Mouse (Mus musculus) 416B (cell line): ENCODE measurements at regions not wholly inside any gene's neighbourhood (a gene's known extent, or its start where the extent isn't known, plus 50 kb on each side); places are given as distances from the start of the nearest gene placed in this dataset.

Experiments used
- DNase-seq: peaks from one replicate; pipeline ENCODE4 v3.0.0; 2011; ENCODE audit warnings: low read depth

GRCm38 (mm10) chr2:117710173-117710813, 367.5 kb upstream of the Rasgrp1 start:
- DNase-seq = no peak

- DNase-seq = no peak
These were observed 381.3 kb upstream of the Rasgrp1 start for GRCm38 (mm10) chr2:117724066-117724465.

DNA sequence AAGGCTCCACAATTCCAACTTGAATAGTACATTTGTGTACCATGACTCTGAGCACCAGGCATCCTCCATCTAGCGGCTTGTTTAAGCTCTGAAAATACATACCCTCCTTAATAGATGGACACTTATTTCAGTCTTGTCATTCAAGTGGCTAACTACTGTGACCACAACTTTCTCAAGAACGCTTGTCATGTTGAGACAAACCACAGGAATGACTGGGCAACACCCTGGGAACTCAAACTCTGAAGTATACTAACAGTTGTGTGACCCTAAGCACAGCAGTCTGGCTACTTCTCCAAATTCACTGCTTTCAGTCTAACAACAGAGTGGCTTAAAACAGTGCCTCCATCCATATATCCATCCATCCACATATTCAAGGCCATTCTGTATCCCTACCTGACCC, 380.4 kb upstream of the Thbs1 start:
- peak; percentile 22 for DNase-seq

DNA sequence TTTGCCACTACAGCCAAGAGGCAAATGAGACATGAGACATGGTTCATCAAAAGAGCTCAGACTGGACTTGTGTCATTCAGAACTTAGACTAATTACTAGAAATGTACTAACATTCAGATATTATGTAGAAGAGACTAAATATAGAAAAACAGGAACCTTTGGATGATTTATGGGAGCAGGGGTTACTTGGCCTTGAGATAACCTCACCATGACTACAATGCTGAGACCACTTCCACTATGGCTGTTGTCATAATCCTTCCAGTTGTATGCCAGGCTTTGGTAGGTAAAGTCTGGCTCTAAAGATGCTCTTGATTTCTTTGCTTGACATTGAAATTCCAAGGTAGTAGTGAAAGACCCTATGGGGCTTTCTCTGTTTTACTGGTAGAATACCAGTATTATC, 369.3 kb upstream of the Thbs1 start:
- no peak for DNase-seq

- DNase-seq = no peak
These were observed 367.8 kb upstream of the Thbs1 start for GRCm38 (mm10) chr2:117743901-117744300.

GRCm38 (mm10) chr2:117745767-117746166, 365.9 kb upstream of the Thbs1 start:
- no peak for DNase-seq

- no peak for DNase-seq
These were observed 364.5 kb upstream of the Thbs1 start for GRCm38 (mm10) chr2:117747136-117747535.

GRCm38 (mm10) chr2:117748892-117749291, 362.8 kb upstream of the Thbs1 start:
- DNase-seq = peak; percentile 42

DNA sequence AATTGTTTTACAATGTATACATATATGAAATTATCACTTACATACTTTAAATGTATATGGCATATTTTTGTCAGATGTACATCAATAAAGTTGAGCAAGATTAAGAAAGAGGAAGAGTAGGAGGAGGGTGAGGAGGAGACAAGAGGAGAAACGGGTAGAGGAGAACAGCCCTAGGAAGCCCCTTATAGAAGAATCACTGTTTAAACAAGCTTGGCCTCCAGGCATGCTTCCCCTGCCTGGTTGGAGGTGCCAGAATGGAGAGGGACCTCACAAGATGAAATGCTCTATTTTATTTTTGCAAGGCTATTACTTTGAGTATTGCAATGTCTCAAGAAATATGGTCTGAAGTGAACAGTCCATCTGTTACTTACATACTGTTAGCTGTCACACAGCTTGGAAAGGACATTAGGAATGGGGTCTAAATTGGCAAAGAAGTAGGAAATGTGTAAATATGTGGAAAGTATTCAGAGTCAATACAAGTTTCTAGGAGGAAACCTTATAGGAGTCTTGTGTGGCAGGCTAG, 352.1 kb upstream of the Thbs1 start:
- DNase-seq = no peak

- DNase-seq = no peak
These were observed 348.0 kb upstream of the Thbs1 start for GRCm38 (mm10) chr2:117763631-117764030.

GRCm38 (mm10) chr2:117765572-117765971, 346.1 kb upstream of the Thbs1 start:
- no peak for DNase-seq

DNA sequence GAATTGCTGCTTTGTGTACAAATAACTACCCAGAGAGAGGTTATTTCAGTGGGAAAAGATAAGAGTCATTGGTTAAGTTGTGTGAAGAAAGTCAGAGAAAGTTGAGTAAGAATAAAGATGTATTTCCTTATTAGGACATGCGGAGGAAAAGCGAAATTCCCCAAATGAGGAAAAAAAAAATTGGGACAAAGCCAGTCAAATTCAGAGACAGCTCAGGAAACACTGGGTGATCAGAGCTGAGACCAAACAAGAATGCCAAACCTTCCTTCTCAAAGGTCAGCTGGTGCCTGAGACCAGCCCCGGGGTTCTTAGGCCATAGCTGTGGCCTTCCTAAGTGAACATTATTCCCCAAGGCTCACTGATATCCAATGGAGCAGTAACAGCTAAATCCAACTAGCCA, 345.2 kb upstream of the Thbs1 start:
- no peak for DNase-seq

GRCm38 (mm10) chr2:117769402-117770114, 342.1 kb upstream of the Thbs1 start:
- no peak for DNase-seq

- no peak for DNase-seq
These were observed 341.6 kb upstream of the Thbs1 start for GRCm38 (mm10) chr2:117770115-117770485.

GRCm38 (mm10) chr2:117780287-117780686, 331.4 kb upstream of the Thbs1 start:
- peak; percentile 5 for DNase-seq

DNA sequence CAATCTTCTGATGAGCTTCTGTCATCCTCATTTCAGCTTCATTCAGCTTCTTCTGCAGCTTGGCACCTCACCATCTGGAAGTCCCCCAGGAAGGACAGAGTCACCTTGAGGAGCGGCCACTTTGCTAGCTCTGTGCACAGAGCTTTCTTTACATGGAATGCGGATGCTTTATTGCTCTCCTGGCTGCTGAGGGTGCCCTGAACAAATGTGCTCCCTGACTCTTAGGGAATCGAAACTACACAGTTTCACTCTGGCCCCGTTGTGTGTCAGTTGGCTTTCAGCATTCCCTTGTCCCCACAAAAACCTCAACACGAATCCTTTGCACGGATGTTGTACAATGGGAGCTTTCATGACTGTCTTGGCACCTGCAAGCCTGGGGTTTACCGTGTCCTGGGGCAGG, 330.9 kb upstream of the Thbs1 start:
- DNase-seq = no peak

- no peak for DNase-seq
These were observed 324.4 kb upstream of the Thbs1 start for GRCm38 (mm10) chr2:117787321-117787720.

- no peak for DNase-seq
These were observed 317.4 kb upstream of the Thbs1 start for GRCm38 (mm10) chr2:117794285-117794684.

DNA sequence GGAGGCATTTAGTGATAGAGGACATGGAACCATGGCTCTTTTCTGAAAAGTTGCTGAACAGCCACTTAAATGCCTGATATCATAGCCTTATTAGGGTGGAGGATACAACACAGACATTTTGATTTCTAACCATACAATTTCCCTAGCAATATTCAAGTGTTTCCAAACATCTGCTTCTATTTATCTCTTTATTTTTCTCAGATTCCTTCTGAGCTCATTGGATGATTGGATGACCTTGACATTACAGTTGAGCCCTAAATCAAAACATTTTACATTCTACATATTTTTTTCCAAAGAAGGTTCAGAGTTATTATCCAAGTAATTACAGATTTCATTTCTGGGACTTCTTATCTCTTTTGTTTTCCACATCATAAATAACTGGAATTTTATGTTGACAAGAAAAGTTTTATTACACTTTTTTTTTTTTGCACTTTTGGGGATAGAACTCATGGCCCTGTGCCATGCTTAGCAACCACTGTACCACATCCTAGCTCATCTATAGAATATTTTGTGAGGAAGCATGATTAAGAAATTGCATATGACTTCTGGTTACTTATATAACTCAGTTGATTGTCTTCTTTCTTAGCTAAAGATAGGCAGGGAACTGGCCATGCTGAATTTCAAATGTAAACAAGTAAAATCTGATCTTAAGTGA, 309.6 kb upstream of the Thbs1 start:
- no peak for DNase-seq

DNA sequence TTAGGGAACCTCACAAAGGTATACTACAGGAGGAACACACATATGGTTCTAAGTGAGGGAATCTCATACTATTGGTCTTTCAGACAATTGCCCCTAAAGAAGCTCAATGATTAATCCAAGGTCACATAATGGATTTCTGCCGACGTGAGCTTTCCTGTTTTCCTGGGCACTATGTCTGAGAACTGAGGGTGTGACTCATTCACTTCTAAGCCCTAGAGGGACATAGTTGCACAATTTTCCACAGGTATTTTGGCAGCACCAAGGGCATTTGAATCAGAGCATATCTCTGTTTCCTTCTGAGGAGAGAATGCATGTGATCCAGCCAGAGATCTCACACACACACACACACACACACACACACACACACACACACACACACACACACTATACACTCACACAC, 309.0 kb upstream of the Thbs1 start:
- no peak for DNase-seq

DNA sequence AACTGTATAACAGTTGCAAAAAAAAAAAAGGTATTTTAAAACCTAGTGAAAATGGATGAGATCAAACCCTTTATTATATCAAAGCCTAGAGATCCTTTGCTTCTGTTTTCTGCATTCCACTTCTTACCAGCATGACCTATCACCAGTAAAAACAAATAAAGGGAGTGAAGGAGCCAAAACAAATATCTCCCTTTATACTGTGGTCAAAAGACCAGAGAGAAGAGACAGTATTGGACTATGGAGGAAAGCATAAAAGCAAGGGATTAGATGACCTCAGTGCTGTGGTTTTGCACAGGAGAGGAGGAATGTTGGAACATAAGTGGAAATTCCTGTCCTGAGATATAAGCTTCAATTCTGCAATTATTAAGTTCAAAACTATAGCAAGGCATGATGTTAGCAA, 307.0 kb upstream of the Thbs1 start:
- no peak for DNase-seq

GRCm38 (mm10) chr2:117807121-117807520, 304.6 kb upstream of the Thbs1 start:
- no peak for DNase-seq

DNA sequence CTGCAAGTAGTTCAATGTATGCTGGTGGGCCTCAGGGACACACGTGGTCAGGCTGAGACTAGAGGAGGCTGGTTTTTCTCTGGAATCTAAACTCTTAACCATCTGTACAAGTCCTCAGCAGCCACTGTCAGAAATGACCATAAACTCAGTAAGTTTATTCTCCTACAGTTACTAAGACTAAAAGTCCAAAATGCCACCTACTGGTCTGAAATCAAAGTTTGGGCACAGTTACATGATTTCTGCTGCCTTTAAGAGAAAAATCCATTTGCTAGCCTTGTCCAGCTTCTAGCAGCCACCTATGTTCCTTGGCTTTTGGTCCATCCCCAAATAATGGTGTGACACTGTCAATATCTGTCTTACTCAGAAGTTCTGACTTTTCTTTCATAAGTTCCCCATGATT, 300.2 kb upstream of the Thbs1 start:
- no peak for DNase-seq
